Mouse (Mus musculus): ENCODE measurements around the gene Trim47.

- TF ChIP-seq CTCF (IDR thresholded peaks at IDR 0.05; ENCODE audit: borderline replicate concordance, extremely low read depth, insufficient read depth, insufficient read length) (no peak; the same call in 1 of the 2 replicates), POLR2A (IDR thresholded peaks at IDR 0.05; ENCODE audit: borderline replicate concordance, extremely low read depth, insufficient read depth, insufficient read length, poor library complexity, severe bottlenecking) (peak; percentile 49; the same call in 1 of the 2 replicates)
Observed at GRCm38 (mm10) chr11:116086258-116087193, 40.5 kb downstream of the Trim47 start, which contains the start of gene Wbp2.
